Comparison of ENCODE assay signal across 28 mouse cellular contexts in the genomic region with DNA sequence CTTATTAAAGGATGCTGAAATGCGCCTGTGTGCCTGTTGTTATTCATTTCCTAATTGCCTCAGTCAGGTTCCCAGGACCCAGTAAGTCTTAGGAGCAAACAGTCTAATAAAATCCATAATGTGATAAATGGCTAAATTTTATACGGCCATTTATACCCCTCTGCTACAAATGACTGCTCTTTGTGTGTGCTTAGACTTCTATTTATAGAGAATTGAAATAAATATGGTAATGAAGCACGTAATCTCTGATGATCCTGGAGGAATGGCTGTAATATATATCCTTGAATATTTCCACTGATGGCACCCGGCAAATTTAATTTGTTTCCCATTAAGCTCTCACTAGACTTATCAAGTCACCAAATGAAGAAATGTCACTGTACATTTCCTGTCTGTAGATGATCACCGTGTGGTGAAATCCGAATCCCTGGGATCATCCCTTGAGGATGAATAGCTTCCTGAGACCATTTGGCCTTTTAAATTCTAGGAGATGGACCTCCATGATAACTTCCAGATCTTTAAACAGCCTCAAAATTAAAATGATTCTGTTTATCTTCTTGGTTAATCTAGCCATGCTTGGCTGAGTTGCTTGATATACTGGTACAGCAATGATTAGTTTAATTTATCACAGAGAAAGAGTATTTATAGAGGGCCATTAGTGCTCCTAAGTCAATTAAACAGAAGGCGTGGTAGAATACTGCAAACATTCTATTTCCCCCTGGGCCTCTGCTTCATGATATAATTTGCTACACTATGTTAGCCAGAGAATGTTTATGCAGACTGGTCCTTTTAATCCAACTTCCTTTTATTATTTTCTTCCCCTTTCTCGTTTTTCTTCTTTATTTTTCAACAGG. TPM values are rescaled to one million over a fixed set of nuclear protein-coding genes. Genes with fewer than 3 reads are reported as not detected.
DNase-seq lines count a peak whose midpoint lies in the region; ATAC-seq and TF ChIP-seq lines count a peak whose summit lies in the region.
"Had no signal": no experiment of that assay in that cellular context is flagged by ENCODE, and none has a peak within 500 bp of the region (broad histone marks: within the 10 kb centered on the region; RNA-seq: fewer than 3 reads in every experiment).

No protein-coding gene starts in this region.

- 36% methylated on average over 8 of the region's 8 CpGs for WGBS in intestine, embryonic 14.5 days
- 42% methylated on average over 8 of the region's 8 CpGs for WGBS in intestine, postnatal 0 days
- 63% methylated on average over 8 of the region's 8 CpGs for WGBS in hindbrain, embryonic 16.5 days
- 54% methylated on average over 8 of the region's 8 CpGs for WGBS in stomach, embryonic 14.5 days

- no peak overlapping the region for H3K4me2 ChIP-seq in intestine, embryonic 14.5 days (ENCODE audit: low read length)
- H3K4me2 ChIP-seq in intestine, postnatal 0 days (replicated peaks; ENCODE audit: low read depth): no peak overlapping the region
- no peak overlapping the region for H3K4me2 ChIP-seq in hindbrain, embryonic 16.5 days (ENCODE audit: low read length)
- H3K4me2 ChIP-seq in stomach, embryonic 14.5 days (replicated peaks; ENCODE audit: low read depth, low read length): no peak overlapping the region
- H3K4me2 ChIP-seq: embryonic facial prominence, embryonic 15.5 days; midbrain, embryonic 12.5 days had no signal

- no peak overlapping the region for H3K4me3 ChIP-seq in intestine, embryonic 14.5 days (ENCODE audit: low read depth, low read length)
- H3K4me3 ChIP-seq in intestine, postnatal 0 days (ENCODE audit: low read depth, low read length): no peak overlapping the region
- H3K4me3 ChIP-seq in hindbrain, embryonic 16.5 days (ENCODE audit: low read length): no peak overlapping the region
- H3K4me3 ChIP-seq in stomach, embryonic 14.5 days (ENCODE audit: low read depth, low read length): no peak overlapping the region
- H3K4me3 ChIP-seq: embryonic facial prominence, embryonic 15.5 days; gastrocnemius, adult 2 months; heart, adult 2 months; midbrain, embryonic 12.5 days; myocyte had no signal

- peak; percentile 53 for ATAC-seq in intestine, embryonic 14.5 days (replicated peaks; ENCODE audit: low FRiP score, low TSS enrichment, low read depth)
- no peak for ATAC-seq in intestine, postnatal 0 days
- peak; percentile 77 for ATAC-seq in hindbrain, embryonic 16.5 days
- peak; percentile 63; the same call in 1 of the 2 replicates for ATAC-seq in stomach, embryonic 14.5 days (ENCODE audit: insufficient number of reproducible peaks, insufficient read depth, low FRiP score, low read depth)
- ATAC-seq: forebrain, postnatal 0 days; lung, postnatal 0 days had no signal

- H3K36me3 ChIP-seq in intestine, embryonic 14.5 days (ENCODE audit: control insufficient read depth, insufficient read depth, low read length): no peaks in the 10 kb centered on the region
- H3K36me3 ChIP-seq in intestine, postnatal 0 days (ENCODE audit: control insufficient read depth, insufficient read depth): no peaks in the 10 kb centered on the region
- H3K36me3 ChIP-seq in hindbrain, embryonic 16.5 days (ENCODE audit: control insufficient read depth, insufficient read depth, low read length): no peaks in the 10 kb centered on the region
- H3K36me3 ChIP-seq in stomach, embryonic 14.5 days (ENCODE audit: control insufficient read depth, insufficient read depth, low read length): no peaks in the 10 kb centered on the region
- H3K36me3 ChIP-seq: embryonic facial prominence, embryonic 15.5 days; midbrain, embryonic 12.5 days had no signal

- no peak overlapping the region for H3K9ac ChIP-seq in intestine, embryonic 14.5 days (ENCODE audit: low read length)
- no peak overlapping the region for H3K9ac ChIP-seq in intestine, postnatal 0 days (ENCODE audit: low read depth, low read length)
- no peak overlapping the region for H3K9ac ChIP-seq in hindbrain, embryonic 16.5 days (ENCODE audit: low read depth, low read length)
- no peak overlapping the region for H3K9ac ChIP-seq in stomach, embryonic 14.5 days (replicated peaks; ENCODE audit: low read depth, low read length)
- H3K9ac ChIP-seq: embryonic facial prominence, embryonic 15.5 days; forebrain, postnatal 0 days; midbrain, embryonic 12.5 days had no signal

- TF ChIP-seq POLR2A in brain, embryonic 14.5 days (IDR thresholded peaks at IDR 0.05; ENCODE audit: borderline replicate concordance, extremely low read depth, insufficient read depth, insufficient read length, poor library complexity, severe bottlenecking): no peak

- no peak overlapping the region for H3K27ac ChIP-seq in intestine, embryonic 14.5 days (ENCODE audit: low read depth)
- H3K27ac ChIP-seq in intestine, postnatal 0 days (ENCODE audit: low read depth, low read length): no peak overlapping the region
- no peak overlapping the region for H3K27ac ChIP-seq in hindbrain, embryonic 16.5 days (ENCODE audit: low read depth, low read length)
- no peak overlapping the region for H3K27ac ChIP-seq in stomach, embryonic 14.5 days (ENCODE audit: low read length)
- H3K27ac ChIP-seq: embryonic facial prominence, embryonic 15.5 days; gastrocnemius, adult 2 months; heart, adult 2 months; midbrain, embryonic 12.5 days had no signal

- DNase-seq in intestine, embryonic 14.5 days (ENCODE audit: low spot score): no peak
- DNase-seq in brain, embryonic 14.5 days (ENCODE audit: low read depth): peak; percentile 10
- no peak for DNase-seq in adrenal gland, postnatal 25 days
- no peak for DNase-seq in testis, postnatal 10 days (ENCODE audit: low spot score)
- DNase-seq in heart, adult 18-20 months: no peak
- DNase-seq: adrenal gland, adult 2 months; cerebellum, postnatal 10 days; forebrain, postnatal 0 days; gastrocnemius, adult 2 months; heart, adult 2 months; heart, postnatal 4 days; kidney, adult 2 months; kidney, postnatal 25 days; left cerebral cortex, postnatal 4 days; liver had no signal

- H3K9me3 ChIP-seq in intestine, embryonic 14.5 days (ENCODE audit: control insufficient read depth, low read length): no peaks in the 10 kb centered on the region
- no peaks in the 10 kb centered on the region for H3K9me3 ChIP-seq in intestine, postnatal 0 days (ENCODE audit: control insufficient read depth)
- H3K9me3 ChIP-seq in hindbrain, embryonic 16.5 days (ENCODE audit: control insufficient read depth, low read length): no peaks in the 10 kb centered on the region
- H3K9me3 ChIP-seq in stomach, embryonic 14.5 days (ENCODE audit: control insufficient read depth, low read depth, low read length): no peaks in the 10 kb centered on the region
- H3K9me3 ChIP-seq: embryonic facial prominence, embryonic 15.5 days; midbrain, embryonic 12.5 days had no signal

- H3K4me1 ChIP-seq in intestine, embryonic 14.5 days (replicated peaks; ENCODE audit: control insufficient read depth, insufficient read depth, low read length): peaks cover 6% of the 10 kb centered on the region; the same call in 1 of the 2 replicates
- no peaks in the 10 kb centered on the region for H3K4me1 ChIP-seq in intestine, postnatal 0 days (replicated peaks; ENCODE audit: control insufficient read depth, insufficient read depth, low read length)
- H3K4me1 ChIP-seq in hindbrain, embryonic 16.5 days (ENCODE audit: control insufficient read depth, insufficient read depth, low read depth, low read length): no peaks in the 10 kb centered on the region
- no peaks in the 10 kb centered on the region for H3K4me1 ChIP-seq in stomach, embryonic 14.5 days (ENCODE audit: control insufficient read depth, insufficient read depth, low read length)
- H3K4me1 ChIP-seq: embryonic facial prominence, embryonic 15.5 days; midbrain, embryonic 12.5 days had no signal

- no peaks in the 10 kb centered on the region for H3K27me3 ChIP-seq in intestine, embryonic 14.5 days (replicated peaks; ENCODE audit: control insufficient read depth, insufficient read depth, low read length)
- no peaks in the 10 kb centered on the region for H3K27me3 ChIP-seq in intestine, postnatal 0 days (replicated peaks; ENCODE audit: control insufficient read depth, insufficient read depth, low read length)
- no peaks in the 10 kb centered on the region for H3K27me3 ChIP-seq in hindbrain, embryonic 16.5 days (replicated peaks; ENCODE audit: control insufficient read depth, insufficient read depth, low read length)
- no peaks in the 10 kb centered on the region for H3K27me3 ChIP-seq in stomach, embryonic 14.5 days (ENCODE audit: control insufficient read depth, insufficient read depth, low read length)
- H3K27me3 ChIP-seq: CH12.LX; embryonic facial prominence, embryonic 15.5 days; midbrain, embryonic 12.5 days had no signal

- no peak for TF ChIP-seq CTCF in intestine, postnatal 0 days (IDR thresholded peaks at IDR 0.05; ENCODE audit: low read depth)
- TF ChIP-seq CTCF in brain, embryonic 14.5 days (IDR thresholded peaks at IDR 0.05; ENCODE audit: borderline replicate concordance, extremely low read depth, insufficient read depth, insufficient read length): no peak

RNA-seq across cellular contexts. Expression of a gene that starts 44.3 kb away (rescaled TPM):
- 2.7 and 5.0 TPM in 2 replicates for polyA plus RNA-seq in intestine, embryonic 14.5 days (2014; fragmentation: Nextera tagmentation; extraction: Ambion mirVana)
- 85.7 and 89.0 TPM in 2 replicates for polyA plus RNA-seq in intestine, postnatal 0 days (2015; fragmentation: Nextera tagmentation; extraction: Ambion mirVana)
- polyA plus RNA-seq in brain, embryonic 14.5 days (2012; rRNA removed): not detected in 2 replicates
- not detected in 2 replicates for polyA plus RNA-seq in hindbrain, embryonic 16.5 days (2015; fragmentation: Nextera tagmentation; extraction: Ambion mirVana)
- not detected in 2 replicates for polyA plus RNA-seq in stomach, embryonic 14.5 days (2014; fragmentation: Nextera tagmentation; extraction: Ambion mirVana)
- not detected in 2 replicates for total RNA-seq in adrenal gland, postnatal 25 days (2021)
- total RNA-seq in heart, adult 18-20 months (2021): not detected
- total RNA-seq: adrenal gland, adult 2 months; CH12.LX; forebrain, postnatal 0 days; gastrocnemius, adult 2 months; heart, adult 2 months; heart, postnatal 4 days; left cerebral cortex, adult 18-20 months; left cerebral cortex, postnatal 4 days; MEL had no signal
- polyA plus RNA-seq: adrenal gland, adult 2 months; embryonic facial prominence, embryonic 15.5 days; forebrain, postnatal 0 days; heart, adult 2 months; heart, embryonic 14.5 days; kidney, adult 2 months; lung, postnatal 0 days; midbrain, embryonic 12.5 days; myocyte; thymus, postnatal 0 days; urinary bladder, adult 2 months had no signal

Comparison
In these comparisons a context has a peak if more than half of its experiments do, and no peak if none do; other contexts are left out.
1. RNA of a gene that starts 44.3 kb away (polyA plus RNA-seq): 85.7 to 89.0 TPM in intestine, postnatal 0 days; 2.7 to 5.0 TPM in intestine, embryonic 14.5 days, not detected in stomach, embryonic 14.5 days, not detected in brain, embryonic 14.5 days and not detected in hindbrain, embryonic 16.5 days; every median in the first group is over 10 times any median in the second.